Mouse (Mus musculus): ENCODE measurements around the gene H2-Aa. TPM values are rescaled to one million over a fixed set of nuclear protein-coding genes. Genes with fewer than 3 reads are reported as not detected.

H2-Aa gene
- polyA plus RNA-seq, 1 experiment = 1,846 TPM

GRCm38 (mm10) chr17:34308161-34308560, 20.5 kb upstream of the H2-Aa start:
- DNase-seq (ENCODE audit: low read depth in 1 of 2, low spot score in 2 of 2) = no peak
- TF ChIP-seq POLR2A (IDR thresholded peaks at IDR 0.05; ENCODE audit: low read depth, low read length) = no peak
- TF ChIP-seq CTCF (IDR thresholded peaks at IDR 0.05; ENCODE audit: extremely low read depth, insufficient read depth, insufficient read length, insufficient replicate concordance) = no peak
- no peaks in the 10 kb centered on the region for H3K27me3 ChIP-seq (ENCODE audit: control insufficient read depth, insufficient read depth, low read length)
- peak overlapping the region; percentile 62 for H3K27ac ChIP-seq (ENCODE audit: insufficient read depth, low read length)
- peaks cover 10% of the 10 kb centered on the region; the same call in 1 of the 2 replicates for H3K4me1 ChIP-seq (ENCODE audit: control insufficient read depth, insufficient read depth, insufficient read length)
- peaks cover 37% of the 10 kb centered on the region for H3K36me3 ChIP-seq (ENCODE audit: control insufficient read depth, insufficient read depth, low read length)
- WGBS = 69% methylated on average over 4 of the region's 4 CpGs
- H3K4me3 ChIP-seq (ENCODE audit: extremely low read depth, insufficient read depth, insufficient read length) = peak overlapping the region; percentile 59

GRCm38 (mm10) chr17:34307216-34307615, 19.6 kb upstream of the H2-Aa start:
- H3K27me3 ChIP-seq (ENCODE audit: control insufficient read depth, insufficient read depth, low read length) = no peaks in the 10 kb centered on the region
- TF ChIP-seq CTCF (IDR thresholded peaks at IDR 0.05; ENCODE audit: extremely low read depth, insufficient read depth, insufficient read length, insufficient replicate concordance) (no peak), POLR2A (IDR thresholded peaks at IDR 0.05; ENCODE audit: low read depth, low read length) (no peak)
- no peak for DNase-seq (ENCODE audit: low read depth in 1 of 2, low spot score in 2 of 2)
- peaks cover 9% of the 10 kb centered on the region; the same call in 1 of the 2 replicates for H3K4me1 ChIP-seq (ENCODE audit: control insufficient read depth, insufficient read depth, insufficient read length)
- peaks cover 28% of the 10 kb centered on the region for H3K36me3 ChIP-seq (ENCODE audit: control insufficient read depth, insufficient read depth, low read length)
- H3K4me3 ChIP-seq (ENCODE audit: extremely low read depth, insufficient read depth, insufficient read length) = peak overlapping the region; percentile 68; the same call in 1 of the 2 replicates
- H3K27ac ChIP-seq (ENCODE audit: insufficient read depth, low read length) = peak overlapping the region; percentile 60

- Histone ChIP-seq H3K4me3 (ENCODE audit: extremely low read depth, insufficient read depth, insufficient read length) (peak overlapping the region; percentile 68), H3K27me3 (ENCODE audit: control insufficient read depth, insufficient read depth, low read length) (no peaks in the 10 kb centered on the region), H3K27ac (ENCODE audit: insufficient read depth, low read length) (peak overlapping the region; percentile 99), H3K4me1 (ENCODE audit: control insufficient read depth, insufficient read depth, insufficient read length) (peaks cover 11% of the 10 kb centered on the region; the same call in 1 of the 2 replicates), H3K36me3 (ENCODE audit: control insufficient read depth, insufficient read depth, low read length) (peaks cover 26% of the 10 kb centered on the region)
- DNase-seq (ENCODE audit: low read depth in 1 of 2, low spot score in 2 of 2) = peak in 1 of 2 experiments; percentile 75
- WGBS = 21% methylated on average over 2 of the region's 2 CpGs
- TF ChIP-seq POLR2A (IDR thresholded peaks at IDR 0.05; ENCODE audit: low read depth, low read length) (peak; percentile 66), CTCF (IDR thresholded peaks at IDR 0.05; ENCODE audit: extremely low read depth, insufficient read depth, insufficient read length, insufficient replicate concordance) (no peak)
Measured at GRCm38 (mm10) chr17:34306407-34306806, 18.8 kb upstream of the H2-Aa start.

GRCm38 (mm10) chr17:34305380-34306030, 17.9 kb upstream of the H2-Aa start, which contains the start of gene H2-Eb1:
H2-Eb1 (plus strand) TSS chr17:34305867.
- H3K27me3 ChIP-seq (ENCODE audit: control insufficient read depth, insufficient read depth, low read length) = no peaks in the 10 kb centered on the region
- peak within 1 kb of the TSS; percentile 100 for H3K27ac ChIP-seq (ENCODE audit: insufficient read depth, low read length)
- peak; percentile 92 to 98 for DNase-seq (ENCODE audit: low read depth in 1 of 2, low spot score in 2 of 2)
- peak; percentile 96 for TF ChIP-seq POLR2A (IDR thresholded peaks at IDR 0.05; ENCODE audit: low read depth, low read length)
- TF ChIP-seq CTCF (IDR thresholded peaks at IDR 0.05; ENCODE audit: extremely low read depth, insufficient read depth, insufficient read length, insufficient replicate concordance) = no peak
- peaks cover 26% of the 10 kb centered on the region for H3K36me3 ChIP-seq (ENCODE audit: control insufficient read depth, insufficient read depth, low read length)
- peaks cover 11% of the 10 kb centered on the region; the same call in 1 of the 2 replicates for H3K4me1 ChIP-seq (ENCODE audit: control insufficient read depth, insufficient read depth, insufficient read length)
- H3K4me3 ChIP-seq (ENCODE audit: extremely low read depth, insufficient read depth, insufficient read length) = peak within 1 kb of the TSS; percentile 88

GRCm38 (mm10) chr17:34304751-34305150, 17.1 kb upstream of the H2-Aa start:
- Histone ChIP-seq H3K4me1 (ENCODE audit: control insufficient read depth, insufficient read depth, insufficient read length) (peaks cover 13% of the 10 kb centered on the region; the same call in 1 of the 2 replicates), H3K36me3 (ENCODE audit: control insufficient read depth, insufficient read depth, low read length) (peaks cover 22% of the 10 kb centered on the region), H3K27ac (ENCODE audit: insufficient read depth, low read length) (peak overlapping the region; percentile 100), H3K27me3 (ENCODE audit: control insufficient read depth, insufficient read depth, low read length) (no peaks in the 10 kb centered on the region), H3K4me3 (ENCODE audit: extremely low read depth, insufficient read depth, insufficient read length) (peak overlapping the region; percentile 38; the same call in 1 of the 2 replicates)
- WGBS = 15% methylated on average over 4 of the region's 4 CpGs
- DNase-seq (ENCODE audit: low read depth in 1 of 2, low spot score in 2 of 2) = peak; percentile 83 to 98
- TF ChIP-seq CTCF (IDR thresholded peaks at IDR 0.05; ENCODE audit: extremely low read depth, insufficient read depth, insufficient read length, insufficient replicate concordance) = no peak
- TF ChIP-seq POLR2A (IDR thresholded peaks at IDR 0.05; ENCODE audit: low read depth, low read length) = peak; percentile 72

GRCm38 (mm10) chr17:34303789-34304188, 16.2 kb upstream of the H2-Aa start:
- Histone ChIP-seq H3K27ac (ENCODE audit: insufficient read depth, low read length) (peak overlapping the region; percentile 100), H3K36me3 (ENCODE audit: control insufficient read depth, insufficient read depth, low read length) (peaks cover 15% of the 10 kb centered on the region), H3K4me1 (ENCODE audit: control insufficient read depth, insufficient read depth, insufficient read length) (peaks cover 15% of the 10 kb centered on the region; the same call in 1 of the 2 replicates), H3K4me3 (ENCODE audit: extremely low read depth, insufficient read depth, insufficient read length) (no peak overlapping the region), H3K27me3 (ENCODE audit: control insufficient read depth, insufficient read depth, low read length) (no peaks in the 10 kb centered on the region)
- DNase-seq (ENCODE audit: low read depth in 1 of 2, low spot score in 2 of 2) = no peak
- WGBS = 89% methylated on average over 2 of the region's 2 CpGs
- TF ChIP-seq CTCF (IDR thresholded peaks at IDR 0.05; ENCODE audit: extremely low read depth, insufficient read depth, insufficient read length, insufficient replicate concordance) (no peak), POLR2A (IDR thresholded peaks at IDR 0.05; ENCODE audit: low read depth, low read length) (no peak)

Measured in spleen, adult 2 months (tissue).